Mouse (Mus musculus) CD4-positive helper T cell, adult 2 months (primary cell): ENCODE results near the gene Neurl2.
"Not testable (repeated sequence)": the region's sequence is repeated elsewhere in the genome, so short reads cannot be mapped to it uniquely, and the experiment has no call there.

ENCODE experiments used
- DNase-seq: peaks from one replicate; pipeline ENCODE4 v3.0.0-alpha.2; 2012; ENCODE audit warnings: low read depth, missing footprints, low spot score

The Neurl2 gene

GRCm38 (mm10) chr2:164833314-164833959 lies at the start of gene Neurl2:
TSS of gene Neurl2 (minus strand) at chr2:164833456.
- peak; percentile 96 for DNase-seq

- DNase-seq = no peak
Measured at GRCm38 (mm10) chr2:164882619-164883018, 49.4 kb upstream of the Neurl2 start.

GRCm38 (mm10) chr2:164879568-164880277 lies 46.5 kb upstream of the Neurl2 start:
- peak; percentile 97 for DNase-seq

GRCm38 (mm10) chr2:164879228-164879567 lies 45.9 kb upstream of the Neurl2 start, which contains the start of gene Pcif1:
TSS of gene Pcif1 (plus strand) at chr2:164879304.
- peak; percentile 93 for DNase-seq

- peak; percentile 76 for DNase-seq
Measured at GRCm38 (mm10) chr2:164878509-164879227, 45.4 kb upstream of the Neurl2 start.

- not testable (repeated sequence) for DNase-seq
Measured at GRCm38 (mm10) chr2:164877376-164878215, 44.3 kb upstream of the Neurl2 start.

GRCm38 (mm10) chr2:164875648-164876047 lies 42.4 kb upstream of the Neurl2 start:
- not testable (repeated sequence) for DNase-seq

GRCm38 (mm10) chr2:164874239-164874769 lies 41.0 kb upstream of the Neurl2 start:
- DNase-seq = no peak

GRCm38 (mm10) chr2:164873621-164874020 lies 40.4 kb upstream of the Neurl2 start:
- DNase-seq = no peak

GRCm38 (mm10) chr2:164871602-164872303 lies 38.5 kb upstream of the Neurl2 start:
- DNase-seq = no peak

GRCm38 (mm10) chr2:164868491-164868890 lies 35.2 kb upstream of the Neurl2 start:
- DNase-seq = peak; percentile 72

GRCm38 (mm10) chr2:164867566-164867965 lies 34.3 kb upstream of the Neurl2 start:
- DNase-seq = peak; percentile 32

- DNase-seq = peak; percentile 73
Measured at GRCm38 (mm10) chr2:164866741-164867551, 33.7 kb upstream of the Neurl2 start.

- DNase-seq = peak; percentile 21
Measured at GRCm38 (mm10) chr2:164864593-164864992, 31.3 kb upstream of the Neurl2 start.

- DNase-seq = not testable (repeated sequence)
Measured at GRCm38 (mm10) chr2:164863411-164863810, 30.2 kb upstream of the Neurl2 start.

- DNase-seq = no peak
Measured at GRCm38 (mm10) chr2:164862179-164862861, 29.1 kb upstream of the Neurl2 start.

- no peak for DNase-seq
Measured at GRCm38 (mm10) chr2:164861094-164861493, 27.8 kb upstream of the Neurl2 start.

- DNase-seq = peak; percentile 33
Measured at GRCm38 (mm10) chr2:164859640-164860432, 26.6 kb upstream of the Neurl2 start.
